Mouse (Mus musculus) ES-Bruce4 (cell line): Measurements from ENCODE around the gene Ugt1a7c. TPM values are rescaled to one million over a fixed set of nuclear protein-coding genes. Genes with fewer than 3 reads are reported as not detected.

Experiments
- H3K27ac ChIP-seq: 2 replicates; pipeline ENCODE4 v1.5.1; 2012; ENCODE audit warnings: low read length, inconsistent platforms; ENCODE audit not compliant: insufficient read depth
- H3K27me3 ChIP-seq: 2 replicates; pipeline ENCODE4 v1.6.1; 2012; ENCODE audit warnings: mild to moderate bottlenecking, low read length, inconsistent platforms; ENCODE audit not compliant: control insufficient read depth, poor library complexity, insufficient read depth, severe bottlenecking
- H3K36me3 ChIP-seq: 2 replicates; pipeline ENCODE4 v1.6.1; 2012; ENCODE audit warnings: inconsistent platforms, mild to moderate bottlenecking, low read length, moderate library complexity; ENCODE audit not compliant: control insufficient read depth, poor library complexity, insufficient read depth, severe bottlenecking
- H3K4me1 ChIP-seq: one replicate; pipeline ENCODE4 v1.8.1; 2011; ENCODE audit warnings: low read length; ENCODE audit not compliant: control insufficient read depth, insufficient read depth
- H3K4me3 ChIP-seq: 2 replicates; pipeline ENCODE4 v1.5.1; 2011; ENCODE audit warnings: low read depth, mild to moderate bottlenecking, low read length
- H3K9ac ChIP-seq: 2 replicates; pipeline ENCODE4 v1.6.1; 2012; ENCODE audit warnings: low read depth, mild to moderate bottlenecking, inconsistent platforms; ENCODE audit not compliant: poor library complexity, severe bottlenecking
- H3K9me3 ChIP-seq: replicated peaks from 2 replicates; pipeline ENCODE4 v1.6.1; 2012; ENCODE audit warnings: mild to moderate bottlenecking, low read length, inconsistent platforms; ENCODE audit not compliant: control insufficient read depth, poor library complexity, insufficient read depth, severe bottlenecking
- CTCF ChIP-seq: IDR thresholded peaks from one replicate; pipeline ENCODE4 v1.8.1; 2011; ENCODE audit warnings: low read depth, low read length
- EP300 ChIP-seq: IDR thresholded peaks from 2 replicates; pipeline ENCODE4 v1.6.1; 2011; ENCODE audit warnings: low read depth, low read length; ENCODE audit not compliant: insufficient read depth
- POLR2A ChIP-seq: IDR thresholded peaks from one replicate; pipeline ENCODE4 v1.8.1; 2011; ENCODE audit warnings: low read length; ENCODE audit not compliant: insufficient read depth
- polyA plus RNA-seq: library from polyadenylated mRNA; stranded (reverse); fragments of >200 nt; gene quantifications from 2 replicates; pipeline ENCODE4 v1.2.4, GENCODE M21; 2011; ENCODE audit warnings: low read depth; ENCODE audit not compliant: missing spikeins, insufficient read depth, insufficient read length

The Ugt1a7c gene
- polyA plus RNA-seq, 1 experiment: not detected

- TF ChIP-seq CTCF (no peak), EP300 (no peak), POLR2A (no peak)
- Histone ChIP-seq H3K27me3 (no peaks in the 10 kb centered on the region), H3K9me3 (no peaks in the 10 kb centered on the region), H3K9ac (no peak overlapping the region), H3K4me3 (no peak overlapping the region), H3K27ac (no peak overlapping the region), H3K4me1 (no peaks in the 10 kb centered on the region), H3K36me3 (peaks cover 43% of the 10 kb centered on the region)
Observed at GRCm38 (mm10) chr1:88261706-88262105, 166.8 kb downstream of the Ugt1a7c start.

- Histone ChIP-seq H3K36me3 (peaks cover 49% of the 10 kb centered on the region), H3K4me3 (no peak overlapping the region), H3K9me3 (no peaks in the 10 kb centered on the region), H3K27me3 (no peaks in the 10 kb centered on the region), H3K4me1 (no peaks in the 10 kb centered on the region), H3K27ac (no peak overlapping the region), H3K9ac (no peak overlapping the region)
- no peak for TF ChIP-seq POLR2A
- TF ChIP-seq EP300: no peak
- TF ChIP-seq CTCF: no peak
Observed at GRCm38 (mm10) chr1:88262255-88262654, 167.4 kb downstream of the Ugt1a7c start.

- peaks cover 56% of the 10 kb centered on the region for H3K36me3 ChIP-seq
- no peak overlapping the region for H3K9ac ChIP-seq
- no peak overlapping the region for H3K27ac ChIP-seq
- no peaks in the 10 kb centered on the region for H3K27me3 ChIP-seq
- no peak overlapping the region for H3K4me3 ChIP-seq
- H3K9me3 ChIP-seq: no peaks in the 10 kb centered on the region
- no peaks in the 10 kb centered on the region for H3K4me1 ChIP-seq
- TF ChIP-seq CTCF (no peak), POLR2A (no peak), EP300 (no peak)
Observed at GRCm38 (mm10) chr1:88262961-88263360, 168.1 kb downstream of the Ugt1a7c start.

GRCm38 (mm10) chr1:88263778-88264177 lies 168.9 kb downstream of the Ugt1a7c start:
- no peaks in the 10 kb centered on the region for H3K27me3 ChIP-seq
- H3K36me3 ChIP-seq: peaks cover 63% of the 10 kb centered on the region
- TF ChIP-seq POLR2A (no peak), EP300 (no peak), CTCF (no peak)
- no peak overlapping the region for H3K27ac ChIP-seq
- no peaks in the 10 kb centered on the region for H3K4me1 ChIP-seq
- no peak overlapping the region for H3K9ac ChIP-seq
- H3K9me3 ChIP-seq: no peaks in the 10 kb centered on the region
- H3K4me3 ChIP-seq: no peak overlapping the region

GRCm38 (mm10) chr1:88264237-88264868 lies 169.5 kb downstream of the Ugt1a7c start:
- TF ChIP-seq POLR2A: no peak
- TF ChIP-seq CTCF: no peak
- TF ChIP-seq EP300: no peak
- Histone ChIP-seq H3K9ac (no peak overlapping the region), H3K4me3 (no peak overlapping the region), H3K36me3 (peaks cover 69% of the 10 kb centered on the region), H3K4me1 (no peaks in the 10 kb centered on the region), H3K27ac (no peak overlapping the region), H3K27me3 (no peaks in the 10 kb centered on the region), H3K9me3 (no peaks in the 10 kb centered on the region)

GRCm38 (mm10) chr1:88264869-88265240 lies 170.0 kb downstream of the Ugt1a7c start:
- no peaks in the 10 kb centered on the region for H3K27me3 ChIP-seq
- H3K4me1 ChIP-seq: no peaks in the 10 kb centered on the region
- no peak for TF ChIP-seq POLR2A
- no peak for TF ChIP-seq CTCF
- no peak for TF ChIP-seq EP300
- H3K9me3 ChIP-seq: no peaks in the 10 kb centered on the region
- no peak overlapping the region for H3K9ac ChIP-seq
- H3K27ac ChIP-seq: no peak overlapping the region
- peaks cover 74% of the 10 kb centered on the region for H3K36me3 ChIP-seq
- no peak overlapping the region for H3K4me3 ChIP-seq
